9 mouse cellular contexts compared by ENCODE assay signal in genomic region chr14:40960237-40960636, GRCm38 (mm10). TPM values are rescaled to one million over a fixed set of nuclear protein-coding genes. Genes with fewer than 3 reads are reported as not detected.
DNase-seq lines count a peak whose midpoint lies in the region; ATAC-seq and TF ChIP-seq lines count a peak whose summit lies in the region.
"Had no signal": no experiment of that assay in that cellular context is flagged by ENCODE, and none has a peak within 500 bp of the region (broad histone marks: within the 10 kb centered on the region; RNA-seq: fewer than 3 reads in every experiment).

No protein-coding gene starts in this region.

- DNase-seq in cerebellum, adult 9-11 months = peak; percentile 1
- DNase-seq in cerebellum, adult 9-10 months = no peak
- no peak for DNase-seq in hindbrain, embryonic 11.5 days (ENCODE audit: low spot score)
- DNase-seq in midbrain, embryonic 10.5 days (ENCODE audit: low spot score) = no peak
- no peak for DNase-seq in midbrain, postnatal 0 days (ENCODE audit: low spot score)
- DNase-seq: embryo, embryonic 11 days had no signal

- no peak overlapping the region for H3K4me3 ChIP-seq in hindbrain, embryonic 15.5 days
- no peak overlapping the region for H3K4me3 ChIP-seq in hindbrain, embryonic 11.5 days (ENCODE audit: low read depth, low read length)
- H3K4me3 ChIP-seq in midbrain, embryonic 10.5 days = no peak overlapping the region
- no peak overlapping the region for H3K4me3 ChIP-seq in midbrain, postnatal 0 days (ENCODE audit: low read depth, low read length)
- no peak overlapping the region for H3K4me3 ChIP-seq in neural tube, embryonic 15.5 days (replicated peaks)

- H3K4me1 ChIP-seq in hindbrain, embryonic 15.5 days (replicated peaks) = peaks cover 72% of the 10 kb centered on the region
- peaks cover 40% of the 10 kb centered on the region for H3K4me1 ChIP-seq in hindbrain, embryonic 11.5 days (replicated peaks; ENCODE audit: control insufficient read depth, insufficient read depth, low read length)
- peaks cover 90% of the 10 kb centered on the region for H3K4me1 ChIP-seq in midbrain, embryonic 10.5 days
- peaks cover 30% of the 10 kb centered on the region; the same call in 1 of the 2 replicates for H3K4me1 ChIP-seq in midbrain, postnatal 0 days (ENCODE audit: insufficient read depth, low read length)
- H3K4me1 ChIP-seq in neural tube, embryonic 15.5 days = peaks cover 70% of the 10 kb centered on the region

- H3K9me3 ChIP-seq in hindbrain, embryonic 15.5 days = no peaks in the 10 kb centered on the region
- no peaks in the 10 kb centered on the region for H3K9me3 ChIP-seq in hindbrain, embryonic 11.5 days (ENCODE audit: control insufficient read depth, low read length)
- H3K9me3 ChIP-seq in midbrain, embryonic 10.5 days (replicated peaks) = no peaks in the 10 kb centered on the region
- H3K9me3 ChIP-seq in midbrain, postnatal 0 days (ENCODE audit: low read length) = no peaks in the 10 kb centered on the region
- no peaks in the 10 kb centered on the region for H3K9me3 ChIP-seq in neural tube, embryonic 15.5 days (replicated peaks)

- peak overlapping the region; percentile 1; the same call in 1 of the 2 replicates for H3K27ac ChIP-seq in hindbrain, embryonic 15.5 days (replicated peaks)
- no peak overlapping the region for H3K27ac ChIP-seq in hindbrain, embryonic 11.5 days (ENCODE audit: low read depth, low read length)
- H3K27ac ChIP-seq in midbrain, embryonic 10.5 days (replicated peaks) = peak overlapping the region; percentile 98; the same call in 1 of the 2 replicates
- H3K27ac ChIP-seq in midbrain, postnatal 0 days (ENCODE audit: low read depth, low read length) = no peak overlapping the region
- H3K27ac ChIP-seq in neural tube, embryonic 15.5 days (replicated peaks) = peak overlapping the region; percentile 54; the same call in 1 of the 2 replicates

- no peaks in the 10 kb centered on the region for H3K27me3 ChIP-seq in hindbrain, embryonic 15.5 days
- H3K27me3 ChIP-seq in hindbrain, embryonic 11.5 days (ENCODE audit: control insufficient read depth, insufficient read depth, low read length) = no peaks in the 10 kb centered on the region
- no peaks in the 10 kb centered on the region for H3K27me3 ChIP-seq in midbrain, embryonic 10.5 days (ENCODE audit: low read depth, poor library complexity, severe bottlenecking)
- H3K27me3 ChIP-seq in midbrain, postnatal 0 days (ENCODE audit: insufficient read depth, low read length) = no peaks in the 10 kb centered on the region
- H3K27me3 ChIP-seq in neural tube, embryonic 15.5 days (replicated peaks) = no peaks in the 10 kb centered on the region

- H3K4me2 ChIP-seq in hindbrain, embryonic 15.5 days = no peak overlapping the region
- H3K4me2 ChIP-seq in hindbrain, embryonic 11.5 days (replicated peaks; ENCODE audit: low read depth, low read length) = no peak overlapping the region
- H3K4me2 ChIP-seq in midbrain, postnatal 0 days (ENCODE audit: low read depth, low read length, poor library complexity, severe bottlenecking) = no peak overlapping the region
- 0 out of 2 replicates have a peak overlapping the region, but pooled peaks have one; percentile 6 for H3K4me2 ChIP-seq in neural tube, embryonic 15.5 days

- WGBS in hindbrain, embryonic 15.5 days = 55% methylated on average over 4 of the region's 4 CpGs
- 83% methylated on average over 4 of the region's 4 CpGs for WGBS in hindbrain, embryonic 11.5 days
- WGBS in midbrain, embryonic 10.5 days = 71% methylated on average over 4 of the region's 4 CpGs
- 34% methylated on average over 4 of the region's 4 CpGs for WGBS in midbrain, postnatal 0 days
- 58% methylated on average over 4 of the region's 4 CpGs for WGBS in neural tube, embryonic 15.5 days

- no peak for TF ChIP-seq CTCF in midbrain, postnatal 0 days (IDR thresholded peaks at IDR 0.05)

- ATAC-seq in hindbrain, embryonic 15.5 days (ENCODE audit: low FRiP score, low read depth) = no peak
- ATAC-seq in hindbrain, embryonic 11.5 days (ENCODE audit: low FRiP score) = no peak
- no peak for ATAC-seq in midbrain, postnatal 0 days (ENCODE audit: low FRiP score)
- no peak for ATAC-seq in neural tube, embryonic 15.5 days (ENCODE audit: low FRiP score)
- no peak for ATAC-seq in CD4-positive, CD25-positive, alpha-beta regulatory T cell, adult 4 months

- H3K36me3 ChIP-seq in hindbrain, embryonic 15.5 days = no peaks in the 10 kb centered on the region
- no peaks in the 10 kb centered on the region for H3K36me3 ChIP-seq in hindbrain, embryonic 11.5 days (ENCODE audit: control insufficient read depth, insufficient read depth, low read length)
- no peaks in the 10 kb centered on the region for H3K36me3 ChIP-seq in midbrain, embryonic 10.5 days
- no peaks in the 10 kb centered on the region for H3K36me3 ChIP-seq in midbrain, postnatal 0 days (ENCODE audit: insufficient read depth, low read length)
- H3K36me3 ChIP-seq in neural tube, embryonic 15.5 days = no peaks in the 10 kb centered on the region

- no peak overlapping the region for H3K9ac ChIP-seq in hindbrain, embryonic 15.5 days
- H3K9ac ChIP-seq in hindbrain, embryonic 11.5 days (ENCODE audit: low read depth, low read length) = no peak overlapping the region
- no peak overlapping the region for H3K9ac ChIP-seq in midbrain, postnatal 0 days (replicated peaks; ENCODE audit: low read length, poor library complexity, severe bottlenecking)
- H3K9ac ChIP-seq in neural tube, embryonic 15.5 days (replicated peaks) = no peak overlapping the region

RNA-seq across cellular contexts. Expression of gene Tspan14, which starts 6.4 kb away (rescaled TPM):
- polyA plus RNA-seq in hindbrain, embryonic 15.5 days (2015; fragmentation: Nextera tagmentation; extraction: Ambion mirVana) = 61.1 and 61.7 TPM in 2 replicates
- polyA plus RNA-seq in hindbrain, embryonic 11.5 days (2014; fragmentation: Nextera tagmentation; extraction: Ambion mirVana) = 96.5 and 105 TPM in 2 replicates
- polyA plus RNA-seq in midbrain, embryonic 10.5 days (2016; fragmentation: Nextera tagmentation; extraction: Ambion mirVana) = 90.6 and 101 TPM in 2 replicates
- total RNA-seq in midbrain, postnatal 0 days (2014; rRNA removed) = 31.2 and 31.8 TPM in 2 replicates
- polyA plus RNA-seq in midbrain, postnatal 0 days (2015; fragmentation: Nextera tagmentation; extraction: Ambion mirVana) = 28.3 and 31.3 TPM in 2 replicates
- 45.5 and 53.0 TPM in 2 replicates for polyA plus RNA-seq in neural tube, embryonic 15.5 days (2015; fragmentation: Nextera tagmentation; extraction: Ambion mirVana)
- 10 to 100 TPM; 62.4 to 88.4 TPM for polyA plus RNA-seq in CD4-positive, CD25-positive, alpha-beta regulatory T cell, adult 4 months (2017; shearing (Covaris generic))

RNA-seq across cellular contexts. Expression of gene Fam213a, which starts 53.4 kb away (rescaled TPM):
- 92.1 and 107 TPM in 2 replicates for polyA plus RNA-seq in hindbrain, embryonic 15.5 days (2015; fragmentation: Nextera tagmentation; extraction: Ambion mirVana)
- polyA plus RNA-seq in hindbrain, embryonic 11.5 days (2014; fragmentation: Nextera tagmentation; extraction: Ambion mirVana) = 54.9 and 65.8 TPM in 2 replicates
- polyA plus RNA-seq in midbrain, embryonic 10.5 days (2016; fragmentation: Nextera tagmentation; extraction: Ambion mirVana) = 45.4 and 46.5 TPM in 2 replicates
- 50.0 and 66.3 TPM in 2 replicates for total RNA-seq in midbrain, postnatal 0 days (2014; rRNA removed)
- 110 and 124 TPM in 2 replicates for polyA plus RNA-seq in midbrain, postnatal 0 days (2015; fragmentation: Nextera tagmentation; extraction: Ambion mirVana)
- 93.2 and 96.7 TPM in 2 replicates for polyA plus RNA-seq in neural tube, embryonic 15.5 days (2015; fragmentation: Nextera tagmentation; extraction: Ambion mirVana)
- polyA plus RNA-seq in CD4-positive, CD25-positive, alpha-beta regulatory T cell, adult 4 months (2017; shearing (Covaris generic)) = 10 to 100 TPM; 12.4 to 13.4 TPM

Comparison
In these comparisons a context has a peak if more than half of its experiments do, and no peak if none do; other contexts are left out.
1. H3K27ac ChIP-seq: peak in hindbrain, embryonic 15.5 days (single experiment), midbrain, embryonic 10.5 days (single experiment) and neural tube, embryonic 15.5 days (single experiment); none in hindbrain, embryonic 11.5 days (single experiment) and midbrain, postnatal 0 days (single experiment).